Mouse (Mus musculus): ENCODE measurements at regions not wholly inside any gene's neighbourhood (a gene's known extent, or its start where the extent isn't known, plus 50 kb on each side); places are given as distances from the start of the nearest gene placed in this dataset.

- H3K4me2 ChIP-seq (ENCODE audit: low read depth) = no peak overlapping the region
- no peaks in the 10 kb centered on the region for H3K9me3 ChIP-seq (ENCODE audit: low read length)
- H3K27me3 ChIP-seq (ENCODE audit: insufficient read depth, low read length) = no peaks in the 10 kb centered on the region
- no peak overlapping the region for H3K9ac ChIP-seq
- no peaks in the 10 kb centered on the region for H3K36me3 ChIP-seq (ENCODE audit: insufficient read depth)
- TF ChIP-seq CTCF (IDR thresholded peaks at IDR 0.05; ENCODE audit: low read depth) = no peak
- no peaks in the 10 kb centered on the region for H3K4me1 ChIP-seq (ENCODE audit: insufficient read depth)
- H3K4me3 ChIP-seq (ENCODE audit: low read depth, low read length) = no peak overlapping the region
- DNase-seq (no peak), ATAC-seq (no peak)
- H3K27ac ChIP-seq (ENCODE audit: low read depth, low read length) = no peak overlapping the region
- 84% methylated on average over 1 of the region's 1 CpGs for WGBS
Measured at GRCm38 (mm10) chr10:16498580-16498979, 1224.4 kb upstream of the Cited2 start.

- Histone ChIP-seq H3K4me3 (ENCODE audit: low read depth, low read length) (no peak overlapping the region), H3K9ac (no peak overlapping the region), H3K9me3 (ENCODE audit: low read length) (no peaks in the 10 kb centered on the region), H3K36me3 (ENCODE audit: insufficient read depth) (no peaks in the 10 kb centered on the region), H3K27me3 (ENCODE audit: insufficient read depth, low read length) (no peaks in the 10 kb centered on the region), H3K27ac (ENCODE audit: low read depth, low read length) (no peak overlapping the region), H3K4me1 (ENCODE audit: insufficient read depth) (no peaks in the 10 kb centered on the region), H3K4me2 (ENCODE audit: low read depth) (no peak overlapping the region)
- 72% methylated on average over 2 of the region's 2 CpGs for WGBS
- ATAC-seq (no peak), DNase-seq (no peak)
- TF ChIP-seq CTCF (IDR thresholded peaks at IDR 0.05; ENCODE audit: low read depth) = no peak
Measured at GRCm38 (mm10) chr10:16507681-16508080, 1215.3 kb upstream of the Cited2 start.

GRCm38 (mm10) chr10:16508161-16508560, 1214.9 kb upstream of the Cited2 start:
- Histone ChIP-seq H3K4me3 (ENCODE audit: low read depth, low read length) (no peak overlapping the region), H3K27ac (ENCODE audit: low read depth, low read length) (no peak overlapping the region), H3K9ac (no peak overlapping the region), H3K4me2 (ENCODE audit: low read depth) (no peak overlapping the region), H3K4me1 (ENCODE audit: insufficient read depth) (no peaks in the 10 kb centered on the region), H3K36me3 (ENCODE audit: insufficient read depth) (no peaks in the 10 kb centered on the region), H3K27me3 (ENCODE audit: insufficient read depth, low read length) (no peaks in the 10 kb centered on the region), H3K9me3 (ENCODE audit: low read length) (no peaks in the 10 kb centered on the region)
- DNase-seq (no peak), ATAC-seq (no peak)
- 72% methylated on average over 6 of the region's 6 CpGs for WGBS
- TF ChIP-seq CTCF (IDR thresholded peaks at IDR 0.05; ENCODE audit: low read depth) = no peak

- WGBS = 30% methylated on average over 2 of the region's 2 CpGs
- no peak overlapping the region for H3K27ac ChIP-seq (ENCODE audit: low read depth, low read length)
- no peaks in the 10 kb centered on the region for H3K4me1 ChIP-seq (ENCODE audit: insufficient read depth)
- no peak for ATAC-seq
- H3K27me3 ChIP-seq (ENCODE audit: insufficient read depth, low read length) = no peaks in the 10 kb centered on the region
- no peak overlapping the region for H3K9ac ChIP-seq
- H3K9me3 ChIP-seq (ENCODE audit: low read length) = no peaks in the 10 kb centered on the region
- no peak overlapping the region for H3K4me2 ChIP-seq (ENCODE audit: low read depth)
- peak; percentile 25 for DNase-seq
- H3K4me3 ChIP-seq (ENCODE audit: low read depth, low read length) = no peak overlapping the region
- H3K36me3 ChIP-seq (ENCODE audit: insufficient read depth) = no peaks in the 10 kb centered on the region
- no peak for TF ChIP-seq CTCF (IDR thresholded peaks at IDR 0.05; ENCODE audit: low read depth)
Measured at GRCm38 (mm10) chr10:16514656-16515055, 1208.4 kb upstream of the Cited2 start.

DNA sequence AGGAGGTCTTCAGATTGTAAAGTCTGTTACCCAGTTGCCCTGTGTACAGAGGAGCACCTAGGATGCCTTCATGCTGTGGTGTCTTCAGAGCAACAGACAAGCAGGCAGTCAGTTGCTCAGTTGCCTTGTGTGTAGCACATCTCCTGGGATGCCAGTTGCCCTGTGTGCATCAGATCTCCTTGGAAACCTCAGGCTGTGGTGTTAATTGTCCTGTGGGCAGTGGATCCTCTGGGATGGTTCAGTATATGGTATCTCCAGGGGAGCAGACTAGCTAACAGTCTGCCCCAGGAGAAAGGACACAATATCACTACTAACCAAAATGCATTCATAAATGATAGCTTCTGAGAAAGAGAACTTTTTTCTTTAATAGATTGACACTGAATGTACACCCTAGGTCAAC, 1201.1 kb upstream of the Cited2 start:
- Histone ChIP-seq H3K36me3 (ENCODE audit: insufficient read depth) (no peaks in the 10 kb centered on the region), H3K9me3 (ENCODE audit: low read length) (no peaks in the 10 kb centered on the region), H3K4me2 (ENCODE audit: low read depth) (no peak overlapping the region), H3K9ac (no peak overlapping the region), H3K27ac (ENCODE audit: low read depth, low read length) (no peak overlapping the region), H3K27me3 (ENCODE audit: insufficient read depth, low read length) (no peaks in the 10 kb centered on the region), H3K4me3 (ENCODE audit: low read depth, low read length) (no peak overlapping the region), H3K4me1 (ENCODE audit: insufficient read depth) (no peaks in the 10 kb centered on the region)
- no peak for TF ChIP-seq CTCF (IDR thresholded peaks at IDR 0.05; ENCODE audit: low read depth)
- no peak for DNase-seq
- no peak for ATAC-seq

GRCm38 (mm10) chr10:16524101-16524500, 1198.9 kb upstream of the Cited2 start:
- 38% methylated on average over 1 of the region's 1 CpGs for WGBS
- Histone ChIP-seq H3K27me3 (ENCODE audit: insufficient read depth, low read length) (no peaks in the 10 kb centered on the region), H3K9ac (no peak overlapping the region), H3K27ac (ENCODE audit: low read depth, low read length) (no peak overlapping the region), H3K4me2 (ENCODE audit: low read depth) (no peak overlapping the region), H3K4me1 (ENCODE audit: insufficient read depth) (no peaks in the 10 kb centered on the region), H3K4me3 (ENCODE audit: low read depth, low read length) (no peak overlapping the region), H3K36me3 (ENCODE audit: insufficient read depth) (no peaks in the 10 kb centered on the region), H3K9me3 (ENCODE audit: low read length) (no peaks in the 10 kb centered on the region)
- DNase-seq (no peak), ATAC-seq (no peak)
- no peak for TF ChIP-seq CTCF (IDR thresholded peaks at IDR 0.05; ENCODE audit: low read depth)

DNA sequence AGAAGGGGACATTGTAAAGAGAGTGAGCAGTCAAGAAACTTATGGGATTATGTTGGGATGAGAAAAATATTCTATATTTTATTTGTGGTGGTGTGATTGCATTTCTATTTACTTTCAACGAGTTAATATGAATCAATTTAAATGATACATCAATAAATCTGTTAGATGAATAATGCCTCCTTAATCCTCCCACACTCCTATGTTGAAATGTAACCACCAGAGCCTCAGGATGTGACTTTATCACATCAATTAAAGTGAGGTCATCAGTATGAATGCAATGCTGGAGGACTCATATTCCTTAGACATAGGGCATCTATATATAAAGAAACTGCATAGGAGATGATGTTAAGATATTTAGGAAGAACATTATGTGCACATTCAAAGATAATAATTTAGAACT, 1195.3 kb upstream of the Cited2 start:
- 67% methylated on average over 1 of the region's 1 CpGs for WGBS
- TF ChIP-seq CTCF (IDR thresholded peaks at IDR 0.05; ENCODE audit: low read depth) = no peak
- H3K4me2 ChIP-seq (ENCODE audit: low read depth) = no peak overlapping the region
- DNase-seq (no peak), ATAC-seq (no peak)
- H3K9me3 ChIP-seq (ENCODE audit: low read length) = no peaks in the 10 kb centered on the region
- H3K36me3 ChIP-seq (ENCODE audit: insufficient read depth) = no peaks in the 10 kb centered on the region
- no peak overlapping the region for H3K4me3 ChIP-seq (ENCODE audit: low read depth, low read length)
- no peaks in the 10 kb centered on the region for H3K4me1 ChIP-seq (ENCODE audit: insufficient read depth)
- no peaks in the 10 kb centered on the region for H3K27me3 ChIP-seq (ENCODE audit: insufficient read depth, low read length)
- no peak overlapping the region for H3K9ac ChIP-seq
- no peak overlapping the region for H3K27ac ChIP-seq (ENCODE audit: low read depth, low read length)

DNA sequence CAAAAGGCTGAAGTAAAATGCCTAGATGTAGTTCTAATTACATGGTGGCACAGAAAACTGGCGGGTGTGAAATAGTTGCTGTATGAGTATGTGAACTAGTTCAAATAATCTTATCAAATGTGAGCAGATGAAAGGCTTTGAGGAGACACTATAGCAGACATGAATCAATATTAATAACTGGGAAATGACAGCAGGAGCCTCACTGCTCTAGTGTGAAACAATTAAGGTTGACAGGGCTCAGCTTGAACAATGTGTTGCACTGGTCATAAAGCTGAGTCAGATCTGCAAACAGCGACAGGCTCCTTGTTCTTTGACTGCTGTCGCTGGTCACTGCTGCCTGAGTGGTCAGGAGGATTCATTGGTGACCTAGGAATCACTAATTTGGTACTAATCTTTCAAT, 1185.4 kb upstream of the Cited2 start:
- no peak for ATAC-seq
- WGBS = 71% methylated on average over 3 of the region's 3 CpGs

More for the DNA sequence above, 1185.4 kb upstream of the Cited2 start:
- H3K9me3 ChIP-seq (ENCODE audit: low read length) = no peaks in the 10 kb centered on the region
- no peak for DNase-seq
- no peak overlapping the region for H3K9ac ChIP-seq
- no peak overlapping the region for H3K4me3 ChIP-seq (ENCODE audit: low read depth, low read length)
- no peaks in the 10 kb centered on the region for H3K4me1 ChIP-seq (ENCODE audit: insufficient read depth)
- no peak overlapping the region for H3K27ac ChIP-seq (ENCODE audit: low read depth, low read length)
- TF ChIP-seq CTCF (IDR thresholded peaks at IDR 0.05; ENCODE audit: low read depth) = no peak
- H3K36me3 ChIP-seq (ENCODE audit: insufficient read depth) = no peaks in the 10 kb centered on the region
- H3K4me2 ChIP-seq (ENCODE audit: low read depth) = no peak overlapping the region
- no peaks in the 10 kb centered on the region for H3K27me3 ChIP-seq (ENCODE audit: insufficient read depth, low read length)

All from forebrain, postnatal 0 days (tissue).